Mouse (Mus musculus): ENCODE measurements around the gene Kcnab2. TPM values are rescaled to one million over a fixed set of nuclear protein-coding genes. Genes with fewer than 3 reads are reported as not detected.

Kcnab2 gene
- polyA plus RNA-seq, 1 experiment: 6.1 TPM

DNA sequence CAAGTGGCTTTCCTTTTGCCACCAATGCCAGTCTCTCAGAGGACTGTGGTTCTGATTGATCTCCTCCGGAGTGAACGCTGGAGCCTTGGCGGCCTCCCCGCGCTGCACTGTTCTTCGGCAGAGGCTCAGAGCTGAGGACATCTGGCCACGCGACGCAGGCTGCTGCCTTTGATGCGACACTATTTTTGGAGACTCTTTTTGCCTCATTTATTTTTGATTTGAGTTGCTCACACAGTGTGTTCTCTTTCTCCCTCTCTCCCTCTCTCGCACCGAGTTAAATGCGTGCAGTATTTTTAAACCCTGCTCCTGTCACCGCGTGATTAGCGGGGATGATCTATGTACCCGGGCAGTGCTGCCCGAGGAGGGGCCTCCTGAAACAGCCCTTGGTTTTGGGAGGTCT, 21.1 kb downstream of the Kcnab2 start:
- H3K36me3 ChIP-seq (ENCODE audit: control insufficient read depth, insufficient read depth, low read length): no peaks in the 10 kb centered on the region
- DNase-seq: no peak
- no peaks in the 10 kb centered on the region for H3K27me3 ChIP-seq (replicated peaks; ENCODE audit: control insufficient read depth, insufficient read depth, low read length)
- TF ChIP-seq CTCF (conservative IDR thresholded peaks at IDR 0.05; ENCODE audit: insufficient read depth, insufficient read length, low read depth, low read length) (no peak), POLR2A (IDR thresholded peaks at IDR 0.05; ENCODE audit: low read depth, low read length) (no peak)
- no peaks in the 10 kb centered on the region for H3K4me1 ChIP-seq (ENCODE audit: control insufficient read depth, insufficient read depth, low read length)
- WGBS: 55% methylated on average over 18 of the region's 18 CpGs
- no peak overlapping the region for H3K4me3 ChIP-seq (ENCODE audit: insufficient read depth, low read depth, low read length)
- no peak overlapping the region for H3K27ac ChIP-seq (ENCODE audit: insufficient read depth, low read depth, low read length)

DNA sequence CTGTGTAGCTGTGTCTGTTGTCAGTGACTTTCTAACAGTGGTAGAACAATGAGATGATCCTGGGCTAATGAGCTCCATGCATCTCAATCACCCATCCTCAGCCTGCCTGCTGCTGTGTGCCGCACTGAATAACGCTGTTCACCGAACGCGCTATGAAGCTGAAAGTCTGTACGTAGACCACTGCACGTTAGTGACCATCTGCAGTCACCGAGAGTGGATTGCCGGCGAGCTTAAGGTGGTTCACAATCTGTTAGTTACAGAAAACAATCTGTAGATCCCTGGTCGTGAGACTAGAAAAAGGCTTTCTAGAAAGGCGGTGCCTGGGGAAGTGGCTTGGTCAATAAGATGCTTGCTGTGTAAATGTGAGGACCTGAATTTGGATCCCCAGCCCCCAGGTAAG, 23.5 kb downstream of the Kcnab2 start:
- WGBS: 91% methylated on average over 12 of the region's 12 CpGs
- H3K4me3 ChIP-seq (ENCODE audit: insufficient read depth, low read depth, low read length): no peak overlapping the region
- TF ChIP-seq POLR2A (IDR thresholded peaks at IDR 0.05; ENCODE audit: low read depth, low read length) (no peak), CTCF (conservative IDR thresholded peaks at IDR 0.05; ENCODE audit: insufficient read depth, insufficient read length, low read depth, low read length) (no peak)
- H3K27ac ChIP-seq (ENCODE audit: insufficient read depth, low read depth, low read length): no peak overlapping the region
- no peaks in the 10 kb centered on the region for H3K27me3 ChIP-seq (replicated peaks; ENCODE audit: control insufficient read depth, insufficient read depth, low read length)
- DNase-seq: no peak
- no peaks in the 10 kb centered on the region for H3K4me1 ChIP-seq (ENCODE audit: control insufficient read depth, insufficient read depth, low read length)
- H3K36me3 ChIP-seq (ENCODE audit: control insufficient read depth, insufficient read depth, low read length): no peaks in the 10 kb centered on the region

DNA sequence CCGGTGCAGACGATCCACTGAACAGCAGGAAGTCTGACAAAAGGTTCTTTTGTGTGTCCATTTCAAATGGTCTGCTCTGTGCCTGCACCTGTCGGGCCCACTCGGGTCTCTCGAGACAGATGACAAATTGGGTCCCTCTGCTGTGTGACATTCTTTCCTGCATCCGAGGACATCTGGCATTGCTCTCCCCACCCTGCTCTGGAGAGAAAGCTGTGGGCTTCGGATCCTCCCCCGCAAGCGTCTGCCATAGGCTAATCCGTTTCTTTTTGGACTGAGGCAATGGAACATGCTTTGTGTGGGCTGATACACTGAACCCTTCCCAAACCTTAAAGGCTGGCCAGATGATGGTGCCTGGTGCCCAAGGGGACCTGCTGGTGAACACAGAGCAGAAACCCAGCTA, 24.6 kb downstream of the Kcnab2 start:
- DNase-seq: no peak
- H3K27ac ChIP-seq (ENCODE audit: insufficient read depth, low read depth, low read length): no peak overlapping the region
- no peaks in the 10 kb centered on the region for H3K27me3 ChIP-seq (replicated peaks; ENCODE audit: control insufficient read depth, insufficient read depth, low read length)
- H3K4me1 ChIP-seq (ENCODE audit: control insufficient read depth, insufficient read depth, low read length): no peaks in the 10 kb centered on the region
- no peak for TF ChIP-seq POLR2A (IDR thresholded peaks at IDR 0.05; ENCODE audit: low read depth, low read length)
- no peak for TF ChIP-seq CTCF (conservative IDR thresholded peaks at IDR 0.05; ENCODE audit: insufficient read depth, insufficient read length, low read depth, low read length)
- H3K36me3 ChIP-seq (ENCODE audit: control insufficient read depth, insufficient read depth, low read length): no peaks in the 10 kb centered on the region
- no peak overlapping the region for H3K4me3 ChIP-seq (ENCODE audit: insufficient read depth, low read depth, low read length)
- WGBS: 33% methylated on average over 10 of the region's 10 CpGs

DNA sequence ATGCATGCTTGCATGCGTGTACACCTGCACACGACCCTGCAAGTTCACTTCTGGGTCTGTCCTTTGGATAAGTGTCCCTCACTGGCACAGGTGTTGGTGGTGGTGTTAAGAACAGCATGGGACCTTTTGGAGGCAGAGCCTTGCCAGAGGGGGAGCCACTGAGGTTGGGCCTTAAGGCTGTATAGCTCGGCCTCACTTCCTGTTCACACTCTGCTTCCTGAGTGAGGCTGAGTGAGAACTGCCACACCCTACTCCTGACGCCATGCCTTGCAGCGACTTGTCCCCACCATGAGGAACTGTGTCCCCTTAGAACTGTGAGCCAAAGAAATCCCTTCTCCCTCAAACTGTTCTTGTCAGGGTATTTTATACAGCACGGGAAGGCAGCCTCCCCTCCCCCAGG, 26.3 kb downstream of the Kcnab2 start:
- H3K4me1 ChIP-seq (ENCODE audit: control insufficient read depth, insufficient read depth, low read length): no peaks in the 10 kb centered on the region
- 83% methylated on average over 6 of the region's 6 CpGs for WGBS
- TF ChIP-seq POLR2A (IDR thresholded peaks at IDR 0.05; ENCODE audit: low read depth, low read length) (no peak), CTCF (conservative IDR thresholded peaks at IDR 0.05; ENCODE audit: insufficient read depth, insufficient read length, low read depth, low read length) (no peak)
- H3K27ac ChIP-seq (ENCODE audit: insufficient read depth, low read depth, low read length): no peak overlapping the region
- no peak for DNase-seq
- no peaks in the 10 kb centered on the region for H3K36me3 ChIP-seq (ENCODE audit: control insufficient read depth, insufficient read depth, low read length)
- H3K27me3 ChIP-seq (replicated peaks; ENCODE audit: control insufficient read depth, insufficient read depth, low read length): no peaks in the 10 kb centered on the region
- no peak overlapping the region for H3K4me3 ChIP-seq (ENCODE audit: insufficient read depth, low read depth, low read length)

DNA sequence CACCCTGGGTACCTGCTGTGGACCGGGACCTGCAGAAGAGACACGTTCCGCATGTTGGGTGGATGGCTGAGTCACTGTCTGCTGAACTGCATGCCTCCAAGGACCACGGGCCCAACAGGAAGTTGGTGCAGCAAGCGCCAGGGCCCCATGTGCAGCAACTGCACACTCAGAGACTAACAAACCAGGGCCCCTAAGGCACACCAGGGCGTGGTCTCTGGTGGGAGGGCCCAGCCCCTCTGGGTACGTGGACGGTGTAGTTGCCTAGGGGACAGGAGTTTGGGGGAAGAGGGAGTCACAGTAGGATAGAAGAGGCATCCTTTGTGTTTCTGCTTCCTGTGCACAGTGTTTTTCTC, 29.0 kb downstream of the Kcnab2 start:
- H3K36me3 ChIP-seq (ENCODE audit: control insufficient read depth, insufficient read depth, low read length): no peaks in the 10 kb centered on the region
- TF ChIP-seq CTCF (conservative IDR thresholded peaks at IDR 0.05; ENCODE audit: insufficient read depth, insufficient read length, low read depth, low read length) (no peak), POLR2A (IDR thresholded peaks at IDR 0.05; ENCODE audit: low read depth, low read length) (no peak)
- no peaks in the 10 kb centered on the region for H3K4me1 ChIP-seq (ENCODE audit: control insufficient read depth, insufficient read depth, low read length)
- no peak overlapping the region for H3K27ac ChIP-seq (ENCODE audit: insufficient read depth, low read depth, low read length)
- no peaks in the 10 kb centered on the region for H3K27me3 ChIP-seq (replicated peaks; ENCODE audit: control insufficient read depth, insufficient read depth, low read length)
- H3K4me3 ChIP-seq (ENCODE audit: insufficient read depth, low read depth, low read length): no peak overlapping the region
- WGBS: 54% methylated on average over 8 of the region's 8 CpGs
- DNase-seq: no peak

DNA sequence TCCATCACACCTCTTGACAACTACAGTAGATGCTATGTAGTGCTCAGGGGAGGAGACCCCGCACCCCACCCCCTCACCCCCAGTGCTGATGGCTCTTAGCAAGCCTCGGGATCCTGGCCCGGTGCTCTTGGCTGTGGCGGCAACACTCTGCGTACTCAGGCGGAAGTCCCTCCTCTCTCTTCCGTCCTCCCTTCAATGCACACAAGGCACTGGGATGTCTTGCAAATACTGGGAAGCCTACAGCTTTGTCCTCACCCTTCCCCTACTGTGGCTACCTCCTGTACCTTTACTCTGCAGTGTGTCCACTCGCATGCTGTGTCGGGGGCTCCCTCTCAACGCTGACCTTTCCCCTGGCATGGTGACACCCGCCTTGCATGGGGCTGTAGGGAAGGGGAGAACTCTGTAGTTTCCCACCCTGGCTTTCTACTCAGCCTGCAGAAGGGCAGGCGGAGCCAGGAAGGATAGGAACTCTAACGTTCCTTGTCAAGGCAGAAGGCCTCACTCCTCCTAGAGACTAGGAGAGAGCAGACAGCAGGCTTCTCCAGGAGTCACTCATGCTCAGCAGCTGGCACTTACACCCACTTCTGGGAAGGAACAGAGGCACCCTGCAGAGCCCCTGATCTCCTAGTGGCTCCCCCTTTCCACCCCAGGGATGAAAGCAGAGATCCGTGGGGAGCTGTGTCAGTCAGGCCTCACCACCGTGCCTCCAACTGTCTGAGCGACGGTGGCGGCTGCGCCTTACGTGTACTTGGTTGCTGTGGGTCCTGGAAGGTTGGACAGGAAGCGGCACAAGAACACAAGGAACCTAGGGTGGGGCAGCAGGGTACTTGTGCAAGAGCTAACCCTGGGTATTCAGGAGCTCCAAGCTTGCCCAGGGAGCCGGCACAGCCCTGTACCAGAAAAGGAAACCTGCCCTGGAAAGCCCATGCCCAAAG, 29.7 kb downstream of the Kcnab2 start:
- no peak for DNase-seq
- no peaks in the 10 kb centered on the region for H3K36me3 ChIP-seq (ENCODE audit: control insufficient read depth, insufficient read depth, low read length)
- no peaks in the 10 kb centered on the region for H3K27me3 ChIP-seq (replicated peaks; ENCODE audit: control insufficient read depth, insufficient read depth, low read length)
- TF ChIP-seq CTCF (conservative IDR thresholded peaks at IDR 0.05; ENCODE audit: insufficient read depth, insufficient read length, low read depth, low read length) (no peak), POLR2A (IDR thresholded peaks at IDR 0.05; ENCODE audit: low read depth, low read length) (no peak)
- 74% methylated on average over 22 of the region's 22 CpGs for WGBS
- no peaks in the 10 kb centered on the region for H3K4me1 ChIP-seq (ENCODE audit: control insufficient read depth, insufficient read depth, low read length)
- H3K27ac ChIP-seq (ENCODE audit: insufficient read depth, low read depth, low read length): no peak overlapping the region
- no peak overlapping the region for H3K4me3 ChIP-seq (ENCODE audit: insufficient read depth, low read depth, low read length)

DNA sequence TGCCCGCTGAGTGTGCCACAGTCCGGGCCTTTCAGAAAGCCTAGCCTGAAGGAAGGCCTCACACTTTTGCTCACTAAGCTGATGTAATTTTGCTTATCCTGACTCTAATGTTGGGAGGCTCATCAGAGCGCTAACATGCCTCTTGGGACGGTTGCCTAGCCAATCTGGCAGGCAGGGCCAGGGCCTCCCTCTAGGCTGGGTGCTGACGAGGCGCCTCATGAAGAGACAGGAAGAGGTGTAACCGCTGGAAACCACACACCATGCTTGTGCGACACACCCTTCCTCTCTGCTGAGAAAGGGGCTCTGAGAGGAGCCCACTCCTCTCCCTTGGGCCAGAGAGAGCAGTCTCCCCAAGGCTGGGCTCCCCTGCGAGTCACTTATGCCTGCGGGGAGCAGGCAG, 31.5 kb downstream of the Kcnab2 start:
- H3K27ac ChIP-seq (ENCODE audit: insufficient read depth, low read depth, low read length): no peak overlapping the region
- TF ChIP-seq POLR2A (IDR thresholded peaks at IDR 0.05; ENCODE audit: low read depth, low read length): no peak
- TF ChIP-seq CTCF (conservative IDR thresholded peaks at IDR 0.05; ENCODE audit: insufficient read depth, insufficient read length, low read depth, low read length): no peak
- H3K4me1 ChIP-seq (ENCODE audit: control insufficient read depth, insufficient read depth, low read length): no peaks in the 10 kb centered on the region
- no peaks in the 10 kb centered on the region for H3K36me3 ChIP-seq (ENCODE audit: control insufficient read depth, insufficient read depth, low read length)
- DNase-seq: no peak
- H3K4me3 ChIP-seq (ENCODE audit: insufficient read depth, low read depth, low read length): no peak overlapping the region
- no peaks in the 10 kb centered on the region for H3K27me3 ChIP-seq (replicated peaks; ENCODE audit: control insufficient read depth, insufficient read depth, low read length)
- 81% methylated on average over 10 of the region's 10 CpGs for WGBS

Data from kidney, adult 2 months (tissue).